Mouse (Mus musculus): Measurements from ENCODE around the gene Coq10b. TPM values are rescaled to one million over a fixed set of nuclear protein-coding genes. Genes with fewer than 3 reads are reported as not detected.
"Not testable (repeated sequence)": the region's sequence is repeated elsewhere in the genome, so short reads cannot be mapped to it uniquely, and the experiment has no call there.

Coq10b gene
- total RNA-seq, 2 experiments from 2014 or later = 36.7 to 37.6 TPM

- DNase-seq = not testable (repeated sequence)
Observed at GRCm38 (mm10) chr1:55058383-55058782, 5.8 kb downstream of the Coq10b start.

- no peak for DNase-seq
Observed at GRCm38 (mm10) chr1:55061099-55061498, 8.5 kb downstream of the Coq10b start.

- DNase-seq = no peak
Observed at GRCm38 (mm10) chr1:55061772-55062171, 9.2 kb downstream of the Coq10b start.

- not testable (repeated sequence) for DNase-seq
Observed at GRCm38 (mm10) chr1:55072328-55072727, 19.8 kb downstream of the Coq10b start.

- DNase-seq = no peak
Observed at GRCm38 (mm10) chr1:55074757-55075156, 22.2 kb downstream of the Coq10b start.

- DNase-seq = no peak
Observed at GRCm38 (mm10) chr1:55075652-55076394, 23.3 kb downstream of the Coq10b start.

- DNase-seq = no peak
Observed at GRCm38 (mm10) chr1:55076395-55076743, 23.8 kb downstream of the Coq10b start.

- DNase-seq = no peak
Observed at GRCm38 (mm10) chr1:55076849-55077516, 24.4 kb downstream of the Coq10b start.

- DNase-seq = peak; percentile 33
Observed at GRCm38 (mm10) chr1:55079677-55080076, 27.1 kb downstream of the Coq10b start.

- DNase-seq = no peak
Observed at GRCm38 (mm10) chr1:55082106-55082505, 29.5 kb downstream of the Coq10b start.

- no peak for DNase-seq
Observed at GRCm38 (mm10) chr1:55085781-55086366, 33.3 kb downstream of the Coq10b start.

GRCm38 (mm10) chr1:55086868-55087400 lies 34.4 kb downstream of the Coq10b start:
- peak; percentile 19 for DNase-seq

GRCm38 (mm10) chr1:55087401-55087904 lies 34.9 kb downstream of the Coq10b start:
- DNase-seq = peak; percentile 74

GRCm38 (mm10) chr1:55087932-55088610 lies 35.5 kb downstream of the Coq10b start, which contains the start of the genes Hspe1 and Hspd1:
TSS of gene Hspe1 (plus strand) at chr1:55088132.
TSS of gene Hspd1 (minus strand) at chr1:55088243.
- DNase-seq = peak; percentile 99

GRCm38 (mm10) chr1:55088611-55089497 lies 36.3 kb downstream of the Coq10b start:
- DNase-seq = no peak

- DNase-seq = no peak
Observed at GRCm38 (mm10) chr1:55089498-55090064, 37.0 kb downstream of the Coq10b start.

GRCm38 (mm10) chr1:55092056-55092455 lies 39.5 kb downstream of the Coq10b start:
- DNase-seq = peak; percentile 9

- no peak for DNase-seq
Observed at GRCm38 (mm10) chr1:55092469-55092868, 39.9 kb downstream of the Coq10b start.

- no peak for DNase-seq
Observed at GRCm38 (mm10) chr1:55106919-55107585, 54.5 kb downstream of the Coq10b start.

- no peak for DNase-seq
Observed at GRCm38 (mm10) chr1:55107644-55108043, 55.1 kb downstream of the Coq10b start.

Measured in heart, postnatal 4 days (tissue).